Mouse (Mus musculus) G1E (cell line): Measurements from ENCODE around the gene Zfp593. TPM values are rescaled to one million over a fixed set of nuclear protein-coding genes. Genes with fewer than 3 reads are reported as not detected.
"Not testable (repeated sequence)": the region's sequence is repeated elsewhere in the genome, so short reads cannot be mapped to it uniquely, and the experiment has no call there.

Experiments
- ATAC-seq: 2 replicates; pipeline ENCODE4 v1.8.0; 2016; ENCODE audit warnings: mild to moderate bottlenecking; ENCODE audit not compliant: insufficient number of reproducible peaks, poor library complexity, low FRiP score, severe bottlenecking; ENCODE audit errors: extremely low read depth
- DNase-seq: peaks from one replicate; pipeline ENCODE4 v3.0.0; 2012; ENCODE audit warnings: low spot score
- H3K27me3 ChIP-seq: 2 replicates; pipeline ENCODE4 v1.6.1; 2012; ENCODE audit warnings: mild to moderate bottlenecking, low read length, inconsistent platforms; ENCODE audit not compliant: insufficient read depth
- H3K36me3 ChIP-seq: replicated peaks from 2 replicates; pipeline ENCODE3; 2012; ENCODE audit warnings: mild to moderate bottlenecking, inconsistent platforms
- H3K4me1 ChIP-seq: 2 replicates; pipeline ENCODE4 v1.6.1; 2012; ENCODE audit warnings: low read depth, low read length, inconsistent platforms, mixed read lengths; ENCODE audit not compliant: insufficient read depth
- H3K4me3 ChIP-seq: 2 replicates; pipeline ENCODE4 v1.5.1; 2012; ENCODE audit warnings: low read depth, mild to moderate bottlenecking, inconsistent platforms, low read length, moderate library complexity, mixed read lengths
- H3K9me3 ChIP-seq: replicated peaks from 2 replicates; pipeline ENCODE4 v1.6.1; 2012; ENCODE audit warnings: inconsistent platforms
- CTCF ChIP-seq: IDR thresholded peaks from 2 replicates; pipeline ENCODE4 v1.5.1; 2012; ENCODE audit warnings: low read depth, low read length, inconsistent platforms, mixed read lengths
- GATA1 ChIP-seq: IDR thresholded peaks from 2 replicates; pipeline ENCODE4 v1.6.1; 2012; ENCODE audit warnings: borderline replicate concordance, low read length, inconsistent platforms, mixed read lengths
- GATA2 ChIP-seq: IDR thresholded peaks from 2 replicates; pipeline ENCODE4 v1.6.1; 2012; ENCODE audit warnings: low read depth, low read length, inconsistent platforms, borderline replicate concordance
- POLR2AphosphoS5 ChIP-seq: IDR thresholded peaks from 2 replicates; pipeline ENCODE4 v1.6.1; 2012; ENCODE audit warnings: low read depth, low read length, inconsistent platforms; ENCODE audit not compliant: insufficient replicate concordance
- TAL1 ChIP-seq: conservative IDR thresholded peaks from 2 replicates; pipeline ENCODE4 v1.6.1; 2012; ENCODE audit warnings: low read depth, low read length, inconsistent platforms, mixed read lengths
- polyA plus RNA-seq: library from polyadenylated mRNA; stranded (reverse); fragments of >175 nt; gene quantifications from 2 replicates; pipeline ENCODE4 v1.2.3, GENCODE M21; 2012
- total RNA-seq, 2 experiments: library from RNA; stranded (forward) in 1 of 2; stranded (reverse) in 1 of 2; fragments of 200-1000 nt in 1 of 2; fragments of >200 nt in 1 of 2; fragmentation: Nextera tagmentation in 1 of 2; gene quantifications; 2 replicates each; pipeline ENCODE4 v1.2.3; 2014 to 2017

Gene Zfp593
- total and polyA plus RNA-seq, 3 experiments, result 9.8 to 41.8 (median 10.2) TPM

DNA sequence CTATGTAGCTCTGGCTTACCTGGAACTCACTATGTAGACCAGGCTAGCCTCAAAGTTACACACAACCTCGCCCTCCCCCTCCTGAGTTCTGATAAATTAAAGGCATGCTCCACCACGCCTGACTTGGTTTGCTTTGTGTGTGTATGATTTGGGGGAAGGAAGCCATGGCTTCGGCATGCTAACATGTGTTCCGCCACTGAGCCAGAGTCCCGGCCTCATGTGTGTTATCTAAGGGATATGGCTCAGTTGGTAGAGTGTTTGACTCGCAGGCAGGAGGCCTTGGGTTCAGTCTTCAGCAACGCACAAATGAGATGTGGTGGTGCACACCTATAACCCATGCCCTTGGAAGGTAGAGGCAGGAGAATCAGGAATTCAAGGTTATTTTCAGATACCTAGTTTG lies 26.6 kb upstream of the Zfp593 start:
- Histone ChIP-seq H3K9me3 (no peaks in the 10 kb centered on the region), H3K27me3 (no peaks in the 10 kb centered on the region), H3K4me3 (no peak overlapping the region), H3K36me3 (peaks cover 20% of the 10 kb centered on the region), H3K4me1 (peaks cover 22% of the 10 kb centered on the region)
- ATAC-seq, result no peak
- TF ChIP-seq TAL1 (no peak), GATA1 (no peak), GATA2 (no peak), POLR2AphosphoS5 (no peak), CTCF (no peak)
- DNase-seq, result no peak

DNA sequence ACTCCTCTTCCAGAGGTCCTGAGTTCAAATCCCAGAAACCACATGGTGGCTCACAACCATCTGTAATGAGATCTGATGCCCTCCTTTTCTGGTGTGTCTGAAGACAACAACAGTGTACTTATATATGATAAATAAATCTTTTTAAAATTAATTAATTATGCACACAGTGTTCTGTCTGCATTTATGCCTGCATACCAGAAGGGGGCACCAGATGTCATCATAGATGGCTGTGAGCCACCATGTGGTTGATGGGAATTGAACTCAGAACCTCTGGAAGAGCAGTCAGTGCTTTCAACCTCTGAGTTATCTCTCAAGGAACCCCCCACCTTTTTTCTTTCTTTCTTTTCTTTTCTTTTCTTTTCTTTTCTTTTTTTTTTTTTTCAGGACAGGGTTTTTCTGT lies 24.2 kb upstream of the Zfp593 start:
- not testable (repeated sequence) for H3K36me3 ChIP-seq, H3K27me3 ChIP-seq, H3K9me3 ChIP-seq, DNase-seq, ATAC-seq, H3K4me3 ChIP-seq
- peak; percentile 19; the same call in 1 of the 2 replicates for TF ChIP-seq CTCF
- peaks cover 20% of the 10 kb centered on the region for H3K4me1 ChIP-seq

DNA sequence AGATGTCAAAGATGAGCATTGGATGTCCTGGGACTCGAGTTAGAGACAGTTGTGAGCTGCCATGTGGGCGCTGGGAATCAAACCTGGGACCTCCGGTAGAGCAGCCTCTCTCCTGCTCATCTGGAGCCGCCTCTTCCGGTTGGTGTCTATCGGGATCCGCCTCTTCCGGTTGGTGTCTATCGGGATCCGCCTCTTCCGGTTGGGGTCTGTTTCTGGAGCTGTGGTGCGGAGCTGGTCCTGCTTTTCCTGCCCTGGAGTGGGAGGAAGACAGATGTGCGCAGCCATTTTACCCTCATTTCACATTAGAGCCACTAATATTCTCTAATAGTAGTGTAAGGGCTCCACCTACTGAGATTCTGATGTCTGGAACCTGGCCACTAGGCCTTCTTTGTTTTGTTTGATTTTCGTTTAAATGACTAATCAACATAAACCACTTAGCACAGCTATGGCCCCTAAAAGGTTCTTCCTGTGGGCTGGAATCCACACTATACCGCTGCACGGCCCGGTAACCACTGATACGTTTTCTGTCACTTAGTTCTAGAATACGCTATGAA lies 22.8 kb upstream of the Zfp593 start:
- no peak for TF ChIP-seq TAL1
- TF ChIP-seq CTCF, result no peak
- TF ChIP-seq POLR2AphosphoS5, result no peak
- no peak for TF ChIP-seq GATA2
- TF ChIP-seq GATA1, result no peak
- ATAC-seq (no peak), DNase-seq (no peak)
- Histone ChIP-seq H3K4me3 (no peak overlapping the region), H3K4me1 (peaks cover 13% of the 10 kb centered on the region), H3K36me3 (no peaks in the 10 kb centered on the region), H3K27me3 (peaks cover 12% of the 10 kb centered on the region), H3K9me3 (peaks cover 5% of the 10 kb centered on the region)

DNA sequence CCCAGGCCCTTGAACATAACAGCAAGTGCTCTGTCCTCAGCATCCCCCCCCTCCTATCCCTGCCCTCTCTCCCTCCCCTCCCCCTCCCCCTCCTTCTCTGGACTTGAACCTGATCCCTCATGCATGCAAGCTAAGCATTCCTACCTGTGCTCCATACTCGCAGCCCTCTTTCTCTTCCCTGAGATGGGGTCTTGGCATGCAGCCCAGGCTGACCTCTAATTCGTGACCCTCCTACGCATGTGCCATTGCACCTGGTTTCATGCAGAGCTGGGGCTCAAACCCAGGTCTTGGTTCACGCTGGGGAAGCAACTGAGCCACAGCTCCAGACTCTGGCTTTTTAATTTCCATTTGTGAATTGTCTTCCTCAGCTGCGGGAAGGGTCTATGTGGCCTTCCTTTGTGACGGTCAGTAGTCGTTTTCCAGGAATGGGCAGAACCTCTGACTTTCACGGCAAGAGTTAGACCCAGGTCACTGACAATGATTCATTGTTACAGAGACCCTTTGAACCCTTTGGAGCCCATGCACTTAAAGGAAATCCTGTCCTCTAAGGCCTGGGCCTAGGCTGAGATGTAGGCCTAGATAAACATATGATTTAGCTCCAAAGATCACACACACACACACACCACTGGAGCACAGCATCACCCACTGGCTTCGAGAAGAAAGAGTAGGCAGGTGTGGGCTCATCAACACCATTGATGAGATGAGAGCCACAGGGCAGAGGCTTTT lies 20.6 kb upstream of the Zfp593 start:
- TF ChIP-seq POLR2AphosphoS5 (no peak), TAL1 (no peak), GATA1 (no peak), GATA2 (no peak), CTCF (no peak)
- Histone ChIP-seq H3K4me1 (no peaks in the 10 kb centered on the region), H3K36me3 (no peaks in the 10 kb centered on the region), H3K27me3 (peaks cover 23% of the 10 kb centered on the region), H3K9me3 (peaks cover 8% of the 10 kb centered on the region), H3K4me3 (no peak overlapping the region)
- DNase-seq (no peak), ATAC-seq (no peak)

DNA sequence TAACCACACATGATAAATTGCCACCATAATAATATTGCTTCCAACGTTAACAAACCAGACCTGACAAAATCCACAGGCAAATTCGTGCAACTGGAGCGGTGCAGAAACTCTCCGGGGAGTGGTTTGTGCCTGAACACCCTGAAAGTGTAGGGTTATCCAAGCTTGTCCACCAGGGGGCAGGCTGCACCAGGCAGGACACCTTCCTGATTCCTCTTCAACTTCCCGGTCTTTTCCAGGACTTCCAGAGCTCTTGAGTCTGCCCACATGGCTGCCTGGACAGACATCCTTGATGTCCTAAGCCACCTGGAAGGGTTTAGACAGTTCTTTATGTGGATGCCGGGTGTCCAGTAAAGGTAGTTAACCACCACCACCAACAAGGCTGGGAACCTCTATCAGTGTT lies 17.8 kb upstream of the Zfp593 start:
- ATAC-seq (no peak), DNase-seq (no peak)
- no peak for TF ChIP-seq GATA2
- TF ChIP-seq CTCF, result peak; percentile 76

DNA sequence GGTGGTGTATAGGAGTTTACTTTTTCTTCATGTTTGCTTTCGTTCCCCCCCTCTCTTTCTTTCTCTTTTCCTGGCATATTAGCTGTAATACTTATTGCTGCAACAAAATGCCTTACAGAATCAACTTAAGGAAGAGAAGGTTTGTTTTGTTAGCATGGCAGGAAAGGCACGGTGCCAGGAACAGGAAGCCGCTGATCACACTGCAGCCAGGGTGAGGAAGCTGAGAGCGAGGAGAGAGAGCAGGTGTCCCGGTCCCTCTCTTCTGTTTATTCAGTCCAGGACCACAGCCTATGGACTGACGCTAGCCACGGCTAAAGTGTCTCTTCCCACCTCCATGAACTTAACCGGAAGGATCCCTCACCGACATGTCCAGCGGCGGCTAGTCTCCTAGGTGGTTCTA lies 13.0 kb upstream of the Zfp593 start:
- peaks cover 61% of the 10 kb centered on the region for H3K27me3 ChIP-seq
- no peak for TF ChIP-seq TAL1
- no peak for TF ChIP-seq POLR2AphosphoS5
- TF ChIP-seq CTCF, result no peak
- TF ChIP-seq GATA1, result no peak
- no peak for TF ChIP-seq GATA2
- DNase-seq (no peak), ATAC-seq (no peak)
- H3K36me3 ChIP-seq, result no peaks in the 10 kb centered on the region
- H3K4me1 ChIP-seq, result peaks cover 2% of the 10 kb centered on the region; the same call in 1 of the 2 replicates
- H3K9me3 ChIP-seq, result 0 out of 2 replicates have a peak, but pooled peaks cover 3% of the 10 kb centered on the region
- H3K4me3 ChIP-seq, result no peak overlapping the region

More for the DNA sequence above, 17.8 kb upstream of the Zfp593 start:
- no peaks in the 10 kb centered on the region for H3K4me1 ChIP-seq
- peaks cover 31% of the 10 kb centered on the region for H3K27me3 ChIP-seq
- H3K9me3 ChIP-seq, result peaks cover 8% of the 10 kb centered on the region
- H3K36me3 ChIP-seq, result no peaks in the 10 kb centered on the region
- no peak overlapping the region for H3K4me3 ChIP-seq
